Mouse (Mus musculus) heart, postnatal 14 days (tissue): ENCODE measurements around the gene Rnf43. TPM values are rescaled to one million over a fixed set of nuclear protein-coding genes. Genes with fewer than 3 reads are reported as not detected.

Source experiments
- DNase-seq, 2 experiments: peaks; one replicate each; pipeline ENCODE4 v3.0.0; 2021 to 2022
- intact Hi-C: fragments of 180-260 bp; cut with DNase I; formaldehyde crosslinking; loops from one replicate; pipeline ENCODE4 v1.15.1; 2025
- long read RNA-seq, 2 experiments: library from polyadenylated mRNA; stranded (forward); transcript quantifications; one replicate each; pipeline ENCODE4 v2.0.0; 2021
- total RNA-seq, 2 experiments: library from RNA; stranded (reverse); gene quantifications; 2 replicates each; pipeline ENCODE4 v1.2.3; 2021

The Rnf43 gene
- under 1 TPM; 0.39 to 0.67 TPM for total RNA-seq
- long read RNA-seq, experiment 1, result 0 reads
- long read RNA-seq, experiment 2, result 0 reads

GRCm38 (mm10) chr11:87662407-87662806 is at the start of gene Rnf43:
Gene Rnf43 (plus strand): TSS chr11:87662722.
- DNase-seq, result peak; percentile 71 to 83
- intact Hi-C loops, result loop anchor here (1.0 to 10.0 kb wide), 3 partner anchors 109 to 222 kb away; no protein-coding TSS in a partner anchor

GRCm38 (mm10) chr11:87613972-87614371 is 48.5 kb upstream of the Rnf43 start:
- intact Hi-C loops, result no loop called here

DNA sequence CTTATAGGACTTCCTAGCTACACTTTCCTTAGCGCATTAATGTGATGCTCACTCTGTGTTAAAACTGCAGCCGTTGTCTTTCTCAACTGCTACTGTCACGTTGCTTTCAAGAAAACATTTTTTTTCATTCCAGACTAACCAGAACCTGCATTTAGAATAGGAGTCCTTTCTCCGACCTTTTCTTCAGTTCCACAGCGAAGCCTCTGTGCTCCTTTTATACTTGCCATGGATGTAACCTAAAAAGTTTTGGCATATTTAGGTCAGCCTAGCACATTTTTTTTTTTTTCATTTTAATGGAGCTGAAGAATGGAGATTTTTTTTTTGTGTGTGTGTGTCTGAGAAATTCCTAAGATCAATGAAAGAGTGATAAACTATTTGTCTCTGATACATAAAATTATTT is 47.0 kb upstream of the Rnf43 start:
- no peak for DNase-seq
- intact Hi-C loops, result no loop called here

More at GRCm38 (mm10) chr11:87613972-87614371, 48.5 kb upstream of the Rnf43 start:
- no peak for DNase-seq

GRCm38 (mm10) chr11:87615952-87616351 is 46.6 kb upstream of the Rnf43 start:
- intact Hi-C loops, result no loop called here
- DNase-seq, result no peak

DNA sequence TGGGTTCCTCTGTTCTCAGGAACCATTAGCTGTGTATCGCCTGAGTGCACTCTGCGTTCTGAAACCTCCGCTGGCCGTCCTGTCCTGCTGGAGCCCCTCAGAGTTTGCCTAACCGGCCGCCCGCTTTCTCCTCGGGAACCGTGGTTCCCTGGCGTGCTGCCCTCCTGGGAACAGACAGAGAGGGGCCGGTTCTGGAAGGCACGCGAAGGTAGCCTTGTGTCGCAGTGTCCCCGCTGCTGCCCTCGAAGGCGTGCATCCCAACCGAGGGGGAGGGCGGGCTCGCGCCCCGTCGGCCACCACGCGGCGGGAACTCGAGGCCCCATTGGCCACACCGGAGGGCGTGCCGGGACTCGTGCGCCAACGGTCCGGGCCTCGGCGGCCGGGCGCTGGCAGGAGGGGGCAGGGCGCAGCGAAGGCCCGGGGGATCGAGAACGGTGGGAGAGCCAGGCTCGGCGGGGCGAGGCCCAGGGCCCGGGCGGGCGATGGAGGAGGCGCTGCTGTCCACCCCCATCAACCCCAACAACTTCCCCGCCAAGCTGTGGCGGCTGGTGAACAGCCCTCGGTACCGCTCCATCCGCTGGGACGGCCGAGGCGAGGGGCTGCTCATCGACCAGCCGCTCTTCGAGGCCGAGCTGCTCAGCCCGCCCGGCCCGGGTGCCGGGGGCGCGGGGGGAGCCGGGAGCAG is 45.6 kb upstream of the Rnf43 start, which contains the start of gene Hsf5:
Hsf5 (plus strand) TSS at position 375 of the 685 bp plus-strand sequence.
- DNase-seq, result no peak
- intact Hi-C loops, result no loop called here

GRCm38 (mm10) chr11:87617606-87618005 is 44.9 kb upstream of the Rnf43 start:
- intact Hi-C loops, result no loop called here

DNA sequence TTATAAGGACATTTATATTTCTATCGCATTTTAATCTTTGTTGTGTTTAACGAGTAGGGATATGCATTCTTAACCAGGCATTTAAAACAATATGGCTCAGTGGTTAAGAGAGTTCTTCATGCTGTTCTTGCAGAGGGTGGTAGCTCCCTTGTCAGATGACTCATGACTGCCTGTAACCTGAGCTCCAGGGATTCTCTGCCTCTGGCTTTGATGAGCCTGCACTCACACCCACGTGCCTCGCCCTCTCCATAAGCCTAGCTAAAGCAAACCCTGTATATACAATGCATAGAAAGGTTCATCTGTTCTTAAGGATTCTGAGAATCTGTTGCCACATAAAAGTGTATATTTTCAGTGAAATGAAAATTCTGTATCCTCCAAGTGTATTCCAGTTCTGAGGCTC is 39.4 kb upstream of the Rnf43 start:
- intact Hi-C loops, result no loop called here
- no peak for DNase-seq

More at GRCm38 (mm10) chr11:87617606-87618005, 44.9 kb upstream of the Rnf43 start:
- DNase-seq, result no peak

DNA sequence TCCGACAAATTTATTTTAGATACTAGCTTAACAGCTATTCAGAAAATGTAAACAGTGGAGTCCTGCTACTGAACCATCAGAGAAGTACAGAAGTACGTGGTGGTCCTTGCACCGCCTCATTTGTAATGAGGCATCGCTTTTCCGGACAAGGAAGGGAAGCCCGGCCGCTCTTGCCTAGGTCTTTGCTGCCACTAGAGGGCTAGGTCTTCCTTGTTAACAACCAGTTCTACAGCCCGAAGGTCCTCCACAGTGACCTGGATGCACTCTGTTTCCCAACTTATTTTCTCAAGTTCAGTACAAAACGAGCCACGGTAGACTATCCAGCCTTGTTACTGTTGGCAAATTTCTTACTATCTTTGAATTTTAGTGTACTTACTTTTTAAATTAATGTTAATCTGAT is 32.7 kb upstream of the Rnf43 start:
- intact Hi-C loops, result no loop called here
- DNase-seq, result peak; percentile 17 to 54

GRCm38 (mm10) chr11:87638793-87639192 is 23.7 kb upstream of the Rnf43 start:
- DNase-seq, result no peak
- intact Hi-C loops, result no loop called here

- intact Hi-C loops, result no loop called here
- peak; percentile 64 to 69 for DNase-seq
Observed at GRCm38 (mm10) chr11:87639206-87639605, 23.3 kb upstream of the Rnf43 start.

GRCm38 (mm10) chr11:87642865-87643264 is 19.7 kb upstream of the Rnf43 start:
- DNase-seq, result no peak
- intact Hi-C loops, result no loop called here

DNA sequence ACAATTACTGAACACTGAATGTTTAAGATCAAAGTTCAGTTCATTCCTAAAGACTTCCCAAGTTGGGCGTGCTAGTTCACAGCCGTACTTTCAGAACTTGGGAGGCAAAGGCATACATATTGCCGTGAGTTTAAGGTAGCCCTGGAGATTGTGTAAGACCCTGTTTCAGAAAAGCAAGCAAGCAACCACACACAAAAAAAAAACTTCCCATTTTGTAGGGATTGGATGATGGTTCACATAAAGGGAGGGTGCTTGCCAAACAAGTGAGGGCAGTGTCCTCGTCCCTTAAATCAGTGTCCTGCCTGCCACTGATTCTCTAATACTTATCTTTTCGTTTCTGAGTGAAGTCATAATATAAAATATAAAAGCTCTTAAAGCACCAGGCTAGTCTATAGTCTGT is 7.8 kb upstream of the Rnf43 start:
- no peak for DNase-seq

GRCm38 (mm10) chr11:87659216-87659615 is 3.3 kb upstream of the Rnf43 start:
- no peak for DNase-seq
- intact Hi-C loops, result no loop called here

More for the DNA sequence above, 7.8 kb upstream of the Rnf43 start:
- intact Hi-C loops, result no loop called here

- no peak for DNase-seq
- intact Hi-C loops, result loop anchor here (1.0 to 10.0 kb wide), 3 partner anchors 108 to 222 kb away; no protein-coding TSS in a partner anchor
Observed at GRCm38 (mm10) chr11:87662822-87663221, 300 bp downstream of the Rnf43 start.

DNA sequence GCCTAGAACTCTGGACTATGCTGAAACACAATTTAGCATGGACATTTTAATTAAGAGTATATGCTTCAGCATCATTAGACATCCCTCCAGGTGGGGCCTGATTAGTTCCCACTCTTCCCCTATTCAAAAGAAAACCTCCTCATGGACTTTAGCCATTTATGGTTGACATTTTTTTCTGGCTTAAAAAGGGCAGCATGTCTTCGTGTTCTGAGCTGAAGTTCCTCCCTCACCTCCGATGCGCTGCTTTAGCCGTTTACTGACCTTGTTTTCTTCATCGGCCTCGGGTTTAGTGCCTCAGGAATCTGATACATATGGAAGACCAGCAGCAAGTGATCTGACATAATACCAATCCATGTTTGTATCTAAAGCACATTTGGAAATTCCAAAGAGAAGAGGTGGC is 1.4 kb downstream of the Rnf43 start:
- intact Hi-C loops, result loop anchor here (10.0 kb wide), 1 partner anchor 221 kb away; no protein-coding TSS in a partner anchor
- no peak for DNase-seq

GRCm38 (mm10) chr11:87664521-87664920 is 2.0 kb downstream of the Rnf43 start:
- intact Hi-C loops, result loop anchor here (10.0 kb wide), 1 partner anchor 220 kb away; no protein-coding TSS in a partner anchor
- DNase-seq, result no peak

GRCm38 (mm10) chr11:87665224-87665623 is 2.7 kb downstream of the Rnf43 start:
- intact Hi-C loops, result loop anchor here (10.0 kb wide), 1 partner anchor 220 kb away; no protein-coding TSS in a partner anchor
- no peak for DNase-seq

- intact Hi-C loops, result loop anchor here (10.0 kb wide), 1 partner anchor 219 kb away; no protein-coding TSS in a partner anchor
Observed at GRCm38 (mm10) chr11:87665658-87666057, 3.1 kb downstream of the Rnf43 start.

GRCm38 (mm10) chr11:87666256-87667035 is 3.9 kb downstream of the Rnf43 start:
- no peak for DNase-seq
- intact Hi-C loops, result loop anchor here (10.0 kb wide), 1 partner anchor 218 kb away; no protein-coding TSS in a partner anchor

More at GRCm38 (mm10) chr11:87665658-87666057, 3.1 kb downstream of the Rnf43 start:
- DNase-seq, result no peak

- intact Hi-C loops, result loop anchor here (10.0 kb wide), 1 partner anchor 217 kb away; no protein-coding TSS in a partner anchor
Observed at GRCm38 (mm10) chr11:87667107-87668090, 4.9 kb downstream of the Rnf43 start.

More at GRCm38 (mm10) chr11:87667107-87668090, 4.9 kb downstream of the Rnf43 start:
- no peak for DNase-seq
